Mouse (Mus musculus) megakaryocyte, embryonic 14.5 days (primary cell): ENCODE measurements at regions not wholly inside any gene's neighbourhood (a gene's known extent, or its start where the extent isn't known, plus 50 kb on each side); places are given as distances from the start of the nearest gene placed in this dataset.

Source experiments
- FLI1 ChIP-seq: IDR thresholded peaks from 2 replicates; pipeline ENCODE4 v1.6.1; 2012; ENCODE audit warnings: low read length, inconsistent platforms, mixed read lengths
- GATA1 ChIP-seq: IDR thresholded peaks from 3 replicates; pipeline ENCODE4 v1.6.1; 2012; ENCODE audit warnings: mixed read lengths, low read length, inconsistent platforms, borderline replicate concordance

DNA sequence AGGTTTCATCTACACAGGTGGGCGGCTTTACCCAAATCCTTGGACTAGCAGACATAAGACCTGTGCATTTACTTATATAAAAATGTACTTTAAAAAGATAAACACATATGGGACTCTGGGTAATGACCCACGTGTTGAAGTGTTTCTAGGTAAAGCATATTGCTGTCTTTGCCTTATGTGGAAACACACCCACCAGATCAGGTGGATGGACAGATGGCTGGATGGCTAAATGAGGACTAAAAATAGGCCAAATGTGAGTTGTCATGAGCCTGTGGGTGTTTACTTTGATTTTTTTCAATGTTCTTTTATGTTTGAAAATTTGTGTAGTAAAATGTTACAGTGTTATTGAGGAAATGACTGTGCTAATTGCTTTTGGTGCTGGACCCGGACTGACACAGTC is 99.2 kb upstream of the Aldh1b1 start:
- no peak for TF ChIP-seq GATA1
- TF ChIP-seq FLI1 = no peak
